Mouse (Mus musculus): ENCODE results near the gene Adamts18. TPM values are rescaled to one million over a fixed set of nuclear protein-coding genes. Genes with fewer than 3 reads are reported as not detected.

The Adamts18 gene
- total and polyA plus RNA-seq, 2 experiments from 2014 or later: 0.04 to 0.20 TPM

DNA sequence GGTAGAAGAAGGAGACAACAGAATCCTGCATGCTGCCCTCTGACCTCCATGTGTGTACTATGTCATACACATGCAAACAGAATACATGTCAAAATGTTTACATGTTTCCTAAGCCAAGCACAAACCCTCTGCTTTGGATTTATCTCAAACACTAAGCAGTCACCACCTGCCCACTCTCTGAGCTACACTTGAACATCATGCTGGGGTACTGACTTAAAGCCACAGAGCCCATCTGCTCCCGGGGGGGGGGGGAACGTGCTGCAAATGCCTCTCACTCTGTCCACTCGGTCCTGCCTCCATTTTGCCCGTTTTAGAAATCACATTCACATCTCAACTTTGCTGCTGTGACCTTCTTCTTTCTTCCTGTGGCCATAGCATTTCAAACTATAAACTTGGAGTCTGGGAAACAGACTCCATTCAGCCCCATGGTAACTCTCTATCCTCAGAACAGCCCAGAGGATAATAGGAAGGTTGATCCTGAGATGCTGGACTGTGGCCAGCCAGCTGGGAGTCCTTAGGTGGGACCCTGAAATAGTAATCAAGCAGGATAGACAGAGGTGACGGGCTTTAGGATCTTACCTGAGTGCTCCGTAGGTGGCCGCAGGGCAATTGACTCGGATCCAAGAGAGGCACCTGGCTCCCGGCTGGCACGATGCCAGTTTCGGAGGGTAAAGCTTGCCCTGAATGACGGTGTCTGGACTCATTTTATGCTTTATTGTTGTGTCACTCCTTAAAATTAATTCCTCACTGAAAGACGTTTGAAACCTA is 17.0 kb upstream of the Adamts18 start:
- Histone ChIP-seq H3K9ac (replicated peaks; ENCODE audit: low read depth, low read length) (no peak overlapping the region), H3K36me3 (replicated peaks; ENCODE audit: control insufficient read depth, insufficient read depth, low read length) (no peaks in the 10 kb centered on the region), H3K4me2 (ENCODE audit: low read depth, low read length) (no peak overlapping the region), H3K4me1 (ENCODE audit: control insufficient read depth, insufficient read depth) (no peaks in the 10 kb centered on the region), H3K27ac (ENCODE audit: low read depth) (no peak overlapping the region), H3K9me3 (replicated peaks; ENCODE audit: control insufficient read depth, low read length) (no peaks in the 10 kb centered on the region), H3K27me3 (ENCODE audit: control insufficient read depth, insufficient read depth, low read length) (no peaks in the 10 kb centered on the region), H3K4me3 (ENCODE audit: low read depth, low read length) (no peak overlapping the region)
- no peak for TF ChIP-seq EP300 (IDR thresholded peaks at IDR 0.05; ENCODE audit: low read depth)
- no peak for TF ChIP-seq CTCF (IDR thresholded peaks at IDR 0.05; ENCODE audit: low read depth)
- WGBS: 77% methylated on average over 13 of the region's 13 CpGs
- ATAC-seq (ENCODE audit: insufficient read depth, low read depth) (no peak), DNase-seq (ENCODE audit: low spot score) (no peak)

DNA sequence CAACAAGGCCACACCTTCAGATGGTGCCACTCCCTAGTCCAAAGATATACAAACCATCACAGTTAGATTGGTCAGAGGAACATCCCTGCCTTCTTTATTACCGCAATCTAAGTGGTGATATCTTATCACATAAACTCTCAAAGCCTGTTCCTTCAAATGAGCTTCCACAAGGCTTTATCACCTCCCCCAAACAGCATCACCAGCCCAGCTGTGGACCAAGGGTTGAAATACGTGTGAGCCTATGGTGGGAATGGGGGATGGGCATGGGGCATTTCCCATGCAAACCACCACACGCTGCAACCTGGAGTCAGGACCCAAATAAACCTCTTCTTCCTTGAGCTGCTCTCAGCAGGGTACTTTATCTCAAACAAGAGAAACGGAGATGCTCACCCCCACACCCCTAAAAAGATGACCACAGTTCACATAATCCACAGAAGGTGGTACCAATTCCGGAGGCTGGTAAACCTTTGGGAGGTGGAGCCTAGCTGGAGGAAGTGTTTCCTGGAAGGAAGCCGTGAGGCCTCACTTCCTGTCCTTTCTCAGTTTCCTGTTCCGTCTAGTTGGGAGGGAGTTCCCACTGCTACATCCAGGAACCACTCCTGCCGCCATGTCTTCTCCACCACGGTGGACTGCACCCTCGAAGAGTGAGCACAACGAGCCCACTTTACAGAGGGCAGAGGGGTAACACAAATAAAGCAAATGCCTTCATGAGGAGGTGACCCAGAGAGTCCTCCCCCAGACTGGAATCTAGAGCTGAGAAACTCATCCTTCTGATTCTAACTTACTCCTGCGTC is 11.5 kb upstream of the Adamts18 start:
- TF ChIP-seq EP300 (IDR thresholded peaks at IDR 0.05; ENCODE audit: low read depth): no peak
- TF ChIP-seq CTCF (IDR thresholded peaks at IDR 0.05; ENCODE audit: low read depth): no peak
- H3K9ac ChIP-seq (replicated peaks; ENCODE audit: low read depth, low read length): no peak overlapping the region
- no peaks in the 10 kb centered on the region for H3K36me3 ChIP-seq (replicated peaks; ENCODE audit: control insufficient read depth, insufficient read depth, low read length)
- H3K4me1 ChIP-seq (ENCODE audit: control insufficient read depth, insufficient read depth): no peaks in the 10 kb centered on the region
- H3K9me3 ChIP-seq (replicated peaks; ENCODE audit: control insufficient read depth, low read length): no peaks in the 10 kb centered on the region
- H3K4me3 ChIP-seq (ENCODE audit: low read depth, low read length): no peak overlapping the region
- DNase-seq (ENCODE audit: low spot score): no peak
- no peak overlapping the region for H3K27ac ChIP-seq (ENCODE audit: low read depth)
- no peak overlapping the region for H3K4me2 ChIP-seq (ENCODE audit: low read depth, low read length)
- 70% methylated on average over 12 of the region's 12 CpGs for WGBS
- no peaks in the 10 kb centered on the region for H3K27me3 ChIP-seq (ENCODE audit: control insufficient read depth, insufficient read depth, low read length)
- ATAC-seq (ENCODE audit: insufficient read depth, low read depth): no peak

DNA sequence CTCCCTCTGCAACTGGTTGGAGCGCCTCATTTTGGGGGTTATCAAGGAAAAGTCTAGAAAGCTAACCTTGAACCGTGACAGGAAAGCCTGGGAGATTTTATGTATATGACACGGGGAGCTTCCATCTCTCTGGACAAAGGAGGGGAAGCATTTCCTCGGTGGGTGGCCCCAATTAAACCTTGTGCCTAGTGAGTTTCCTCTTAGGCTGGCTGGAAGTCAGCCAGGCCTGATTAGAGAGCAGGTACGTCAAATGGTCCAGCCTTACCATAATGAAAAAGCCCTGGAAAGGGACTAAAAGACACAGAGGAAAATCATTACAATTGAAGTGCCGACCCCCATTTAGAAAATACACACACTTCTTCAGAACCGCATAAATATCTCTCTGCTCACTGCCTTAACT is 10.3 kb upstream of the Adamts18 start:
- TF ChIP-seq EP300 (IDR thresholded peaks at IDR 0.05; ENCODE audit: low read depth): no peak
- TF ChIP-seq CTCF (IDR thresholded peaks at IDR 0.05; ENCODE audit: low read depth): no peak
- H3K4me3 ChIP-seq (ENCODE audit: low read depth, low read length): no peak overlapping the region
- 57% methylated on average over 7 of the region's 7 CpGs for WGBS

DNA sequence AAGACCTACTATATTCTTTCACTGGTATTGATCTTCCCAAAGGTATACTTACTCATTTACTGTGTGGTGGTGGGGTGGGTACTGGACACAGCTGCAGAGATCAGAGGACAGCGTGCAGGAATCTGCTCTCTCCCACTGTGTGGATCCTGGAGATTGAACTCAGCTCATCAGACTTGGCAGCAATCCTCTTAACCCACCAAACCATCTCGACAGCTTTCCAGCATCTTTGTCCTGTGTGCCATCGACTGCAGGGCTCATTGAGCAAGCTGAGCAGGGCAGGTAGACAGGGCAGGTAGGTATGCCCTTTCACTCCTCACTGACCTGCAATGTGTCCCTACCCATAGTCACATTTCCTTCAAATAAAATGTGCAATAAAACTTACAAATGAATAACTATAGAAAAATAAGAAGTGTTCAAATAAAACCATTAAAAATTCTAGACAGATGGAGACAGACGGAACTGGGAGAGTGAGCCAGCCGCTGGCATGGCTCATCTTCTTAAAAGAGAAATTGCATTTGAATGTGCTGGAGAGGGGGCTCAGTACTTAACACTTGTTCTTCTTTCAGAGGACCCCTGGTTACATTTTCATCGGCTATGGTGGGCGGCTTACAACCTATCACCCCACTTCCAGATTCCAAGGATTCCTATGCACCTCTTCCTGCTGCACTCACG is 6.2 kb upstream of the Adamts18 start:
- no peak overlapping the region for H3K4me3 ChIP-seq (ENCODE audit: low read depth, low read length)
- WGBS: 76% methylated on average over 8 of the region's 8 CpGs
- H3K4me2 ChIP-seq (ENCODE audit: low read depth, low read length): no peak overlapping the region
- DNase-seq (ENCODE audit: low spot score) (no peak), ATAC-seq (ENCODE audit: insufficient read depth, low read depth) (no peak)
- TF ChIP-seq EP300 (IDR thresholded peaks at IDR 0.05; ENCODE audit: low read depth): no peak
- no peak for TF ChIP-seq CTCF (IDR thresholded peaks at IDR 0.05; ENCODE audit: low read depth)
- H3K9me3 ChIP-seq (replicated peaks; ENCODE audit: control insufficient read depth, low read length): 0 out of 2 replicates have a peak, but pooled peaks cover 3% of the 10 kb centered on the region
- no peaks in the 10 kb centered on the region for H3K4me1 ChIP-seq (ENCODE audit: control insufficient read depth, insufficient read depth)
- H3K36me3 ChIP-seq (replicated peaks; ENCODE audit: control insufficient read depth, insufficient read depth, low read length): no peaks in the 10 kb centered on the region
- H3K27me3 ChIP-seq (ENCODE audit: control insufficient read depth, insufficient read depth, low read length): peaks cover 11% of the 10 kb centered on the region
- H3K27ac ChIP-seq (ENCODE audit: low read depth): no peak overlapping the region
- no peak overlapping the region for H3K9ac ChIP-seq (replicated peaks; ENCODE audit: low read depth, low read length)

More for the DNA sequence above, 10.3 kb upstream of the Adamts18 start:
- no peaks in the 10 kb centered on the region for H3K36me3 ChIP-seq (replicated peaks; ENCODE audit: control insufficient read depth, insufficient read depth, low read length)
- DNase-seq (ENCODE audit: low spot score) (no peak), ATAC-seq (ENCODE audit: insufficient read depth, low read depth) (no peak)
- H3K27me3 ChIP-seq (ENCODE audit: control insufficient read depth, insufficient read depth, low read length): no peaks in the 10 kb centered on the region
- no peak overlapping the region for H3K9ac ChIP-seq (replicated peaks; ENCODE audit: low read depth, low read length)
- H3K9me3 ChIP-seq (replicated peaks; ENCODE audit: control insufficient read depth, low read length): no peaks in the 10 kb centered on the region
- no peaks in the 10 kb centered on the region for H3K4me1 ChIP-seq (ENCODE audit: control insufficient read depth, insufficient read depth)
- H3K27ac ChIP-seq (ENCODE audit: low read depth): no peak overlapping the region
- H3K4me2 ChIP-seq (ENCODE audit: low read depth, low read length): no peak overlapping the region

DNA sequence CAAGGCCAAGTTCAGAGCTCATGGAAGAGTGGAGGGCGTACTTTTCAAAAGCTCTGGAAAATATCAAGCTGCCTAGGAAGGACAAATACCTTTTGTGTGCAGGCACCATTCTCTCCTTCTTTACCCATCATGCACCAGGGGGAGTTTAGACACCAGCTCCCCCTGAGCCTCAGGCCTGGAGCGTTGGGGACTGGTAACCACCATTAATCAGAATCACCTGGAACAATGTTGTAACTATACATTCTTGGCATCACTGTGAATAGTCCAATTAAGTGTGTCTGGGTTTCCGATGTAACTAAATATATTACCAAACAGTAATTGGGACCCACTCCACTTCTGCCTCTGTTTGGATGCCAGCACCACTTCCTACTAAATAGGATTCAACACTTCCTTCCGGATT is 5.2 kb upstream of the Adamts18 start:
- Histone ChIP-seq H3K27me3 (ENCODE audit: control insufficient read depth, insufficient read depth, low read length) (peaks cover 22% of the 10 kb centered on the region), H3K4me3 (ENCODE audit: low read depth, low read length) (no peak overlapping the region), H3K36me3 (replicated peaks; ENCODE audit: control insufficient read depth, insufficient read depth, low read length) (no peaks in the 10 kb centered on the region), H3K9me3 (replicated peaks; ENCODE audit: control insufficient read depth, low read length) (0 out of 2 replicates have a peak, but pooled peaks cover 3% of the 10 kb centered on the region), H3K4me1 (ENCODE audit: control insufficient read depth, insufficient read depth) (no peaks in the 10 kb centered on the region), H3K9ac (replicated peaks; ENCODE audit: low read depth, low read length) (no peak overlapping the region), H3K4me2 (ENCODE audit: low read depth, low read length) (no peak overlapping the region), H3K27ac (ENCODE audit: low read depth) (no peak overlapping the region)
- no peak for TF ChIP-seq CTCF (IDR thresholded peaks at IDR 0.05; ENCODE audit: low read depth)
- no peak for TF ChIP-seq EP300 (IDR thresholded peaks at IDR 0.05; ENCODE audit: low read depth)
- ATAC-seq (ENCODE audit: insufficient read depth, low read depth) (no peak), DNase-seq (ENCODE audit: low spot score) (no peak)
- 69% methylated on average over 4 of the region's 4 CpGs for WGBS

All from heart, postnatal 0 days (tissue).